Mouse (Mus musculus) hematopoietic stem cell, adult 5-6 weeks (primary cell): Measurements from ENCODE around the gene P3h1. TPM values are rescaled to one million over a fixed set of nuclear protein-coding genes. Genes with fewer than 3 reads are reported as not detected.

ENCODE experiments used
- ATAC-seq, 2 experiments: fragments of 125-278 bp in 1 of 2; replicated peaks in 1 of 2; 2 replicates each; pipeline ENCODE4 v1.8.0; 2016 to 2017; ENCODE audit warnings: inconsistent platforms in 2 of 2, mild to moderate bottlenecking in 2 of 2, moderate number of reproducible peaks in 2 of 2, low read depth in 1 of 2, moderate TSS enrichment in 1 of 2; ENCODE audit not compliant: low FRiP score in 2 of 2, poor library complexity in 2 of 2, severe bottlenecking in 2 of 2, insufficient read depth in 1 of 2, low TSS enrichment in 1 of 2
- total RNA-seq: library from RNA; stranded (forward); fragments of 172-1452, 232-1000 nt; gene quantifications from 2 replicates; pipeline ENCODE4 v1.2.3, GENCODE M21; 2017

The P3h1 gene
- total RNA-seq, 1 experiment from 2014 or later, result 6.4 TPM

DNA sequence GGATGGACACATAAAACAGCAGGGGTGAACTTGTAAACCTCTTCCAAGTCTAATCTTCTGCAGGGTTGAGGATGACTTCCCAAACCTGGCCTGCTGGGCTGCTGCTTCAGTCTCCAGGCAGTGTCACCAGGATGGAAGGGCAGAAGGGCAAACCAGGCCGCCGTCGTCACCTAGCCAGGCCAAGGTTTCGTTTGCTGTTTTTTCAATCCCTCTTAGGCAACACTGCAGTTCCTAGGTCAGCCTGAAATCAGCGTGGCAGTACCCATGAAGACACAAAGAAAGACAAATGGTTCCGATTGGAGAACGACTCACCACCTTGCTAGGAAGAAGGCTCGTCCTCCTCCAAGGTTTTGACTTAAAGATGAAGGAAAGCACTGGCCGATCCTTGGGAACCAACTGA, 7.0 kb upstream of the P3h1 start:
- no peak for ATAC-seq

DNA sequence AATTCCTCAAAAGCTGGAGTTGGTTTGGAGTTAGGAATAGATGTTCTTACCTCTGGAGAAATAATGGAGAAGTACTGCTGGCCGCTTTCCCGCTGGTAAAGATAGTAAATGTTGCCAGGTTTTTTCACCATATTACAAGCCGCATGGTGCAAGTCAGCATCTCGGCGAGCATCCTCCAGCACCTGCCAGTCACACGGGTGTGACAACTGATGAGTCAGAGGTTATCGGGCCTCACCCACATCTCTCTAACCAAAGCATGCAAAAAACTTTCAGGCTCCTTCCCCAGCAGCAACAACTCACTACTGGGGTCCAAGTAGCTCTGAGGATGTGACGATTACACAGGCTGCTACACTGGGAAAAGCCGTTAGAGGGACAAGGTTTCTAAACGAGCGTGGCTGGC, 6.0 kb upstream of the P3h1 start:
- ATAC-seq, result no peak

DNA sequence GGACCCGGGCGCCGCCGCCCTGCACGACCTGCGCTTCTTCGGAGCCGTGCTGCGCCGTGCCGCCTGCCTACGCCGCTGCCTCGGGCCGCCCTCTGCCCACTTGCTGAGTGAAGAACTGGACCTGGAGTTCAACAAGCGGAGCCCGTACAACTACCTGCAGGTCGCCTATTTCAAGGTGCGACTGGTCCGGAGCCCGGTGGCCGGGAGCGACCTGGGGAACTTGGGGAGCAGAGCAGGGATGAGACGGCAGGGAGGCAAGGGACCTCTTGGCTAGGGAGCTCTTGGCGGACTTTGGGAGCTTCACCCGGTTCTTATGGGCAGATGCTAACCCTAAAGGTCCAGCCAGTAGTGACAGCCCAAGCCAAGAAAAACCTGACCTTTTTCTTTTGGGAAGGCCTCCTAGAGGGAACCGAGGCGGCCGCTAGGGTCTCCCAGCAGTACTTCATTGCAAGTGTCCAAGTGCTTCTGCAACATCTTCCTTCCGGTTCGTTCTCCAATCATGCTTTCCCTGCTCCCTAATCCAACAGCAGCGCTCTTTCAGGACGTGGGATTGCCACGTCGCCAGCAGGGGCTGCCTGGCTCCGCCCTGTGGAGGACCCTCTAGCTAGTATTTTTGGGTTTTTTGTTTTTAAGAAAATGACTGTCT, 664 bp downstream of the P3h1 start:
- ATAC-seq, result peak in 1 of 2 experiments; percentile 1; a peak in 1 of 4 replicates

DNA sequence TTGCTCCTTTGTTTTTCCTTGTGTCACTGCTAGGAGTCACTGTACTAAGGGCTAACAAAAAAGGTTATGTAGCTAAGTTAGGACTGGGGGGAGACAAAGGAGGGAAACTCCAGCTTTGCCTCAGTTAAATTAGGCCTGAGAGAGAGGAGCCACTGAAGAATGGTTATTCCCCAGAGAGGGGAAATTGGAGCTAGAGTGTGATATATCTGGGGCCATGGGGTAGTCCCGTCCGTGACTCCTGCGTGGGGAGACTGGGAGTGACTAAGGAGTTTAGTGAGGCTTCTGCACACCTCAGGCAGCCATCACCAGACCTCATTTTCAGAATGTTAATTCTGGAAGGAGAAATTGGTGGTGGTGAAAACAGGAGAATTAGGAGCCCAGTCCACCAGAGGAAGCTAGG, 1.6 kb downstream of the P3h1 start:
- ATAC-seq, result no peak

DNA sequence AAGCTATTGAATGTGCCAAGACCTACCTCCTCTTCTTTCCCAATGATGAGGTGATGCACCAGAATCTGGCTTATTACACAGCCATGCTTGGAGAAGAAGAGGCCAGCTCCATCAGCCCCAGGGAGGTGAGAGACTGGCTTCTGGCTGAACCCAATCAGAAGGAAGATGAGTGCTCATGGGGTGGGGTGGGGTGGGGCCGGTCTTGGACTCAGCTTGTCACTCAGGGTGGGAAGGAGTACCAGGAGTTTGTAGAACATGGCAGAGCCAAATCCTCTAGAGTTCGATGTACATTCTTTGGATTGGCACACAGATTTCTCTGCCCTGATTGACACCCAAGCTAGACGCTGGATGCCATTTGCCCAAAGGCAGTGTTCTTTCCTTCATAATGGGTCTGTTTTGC, 5.9 kb downstream of the P3h1 start:
- ATAC-seq, result no peak

DNA sequence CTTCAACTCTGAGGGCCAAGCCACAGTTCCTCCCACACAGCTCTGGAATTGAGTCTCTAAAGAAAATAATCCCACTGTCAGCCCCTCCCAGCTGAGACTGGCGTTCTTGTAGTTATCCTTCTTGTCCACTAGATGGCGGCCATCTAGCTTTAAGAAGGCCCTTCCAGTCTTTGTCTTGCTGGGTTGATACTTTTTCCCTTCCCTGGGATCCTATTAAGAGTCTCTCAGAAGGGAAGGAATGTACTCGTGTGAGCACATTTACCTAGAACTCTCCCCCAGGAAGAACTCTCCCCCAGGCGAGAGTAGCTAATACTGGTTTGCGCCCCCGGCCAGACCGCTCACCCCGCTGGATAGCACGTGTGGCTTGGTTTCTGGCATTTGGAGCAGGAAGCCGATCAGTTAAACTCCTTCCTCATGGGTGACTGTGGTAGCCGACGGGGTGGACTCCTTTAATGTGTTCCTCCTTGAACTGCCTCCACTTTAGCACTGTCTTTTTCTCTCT, 6.5 kb downstream of the P3h1 start:
- peak; percentile 83 to 88 for ATAC-seq

DNA sequence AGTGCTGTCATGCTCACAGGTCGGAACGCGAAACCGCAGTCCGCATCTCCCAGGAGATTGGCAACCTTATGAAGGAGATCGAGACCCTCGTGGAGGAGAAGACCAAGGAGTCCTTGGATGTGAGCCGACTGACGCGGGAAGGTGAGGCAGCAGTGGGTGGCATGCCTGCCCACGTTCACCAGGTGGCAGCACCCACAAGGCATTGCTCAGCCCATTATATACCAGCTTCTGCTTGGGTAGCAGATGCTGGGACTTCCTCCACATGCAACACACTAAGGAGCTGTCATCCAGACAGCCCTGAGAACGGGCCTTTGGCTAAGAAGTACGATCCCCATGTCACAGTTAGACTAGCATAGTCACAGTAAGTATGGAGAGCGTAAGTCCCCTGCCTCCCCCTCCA, 8.9 kb downstream of the P3h1 start:
- ATAC-seq, result no peak

DNA sequence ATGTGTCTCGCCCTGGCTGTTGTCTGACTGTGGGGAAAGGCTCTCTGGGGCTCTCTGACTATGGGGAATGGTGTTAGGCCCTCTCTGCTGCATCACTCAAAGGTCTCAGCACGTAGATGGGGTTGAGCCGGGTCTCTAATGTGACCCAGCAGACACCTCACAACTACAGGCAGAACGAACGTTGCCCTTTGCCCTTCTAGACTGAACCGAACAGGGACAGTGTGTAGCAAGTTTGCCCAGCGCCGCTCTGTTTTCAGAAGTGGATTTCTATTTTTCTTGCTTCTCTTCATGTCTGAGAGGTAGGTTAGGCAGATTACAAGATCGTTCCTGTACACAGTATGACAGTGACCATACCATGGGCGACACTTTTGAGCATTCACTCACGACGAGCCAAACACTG, 9.9 kb downstream of the P3h1 start:
- no peak for ATAC-seq

DNA sequence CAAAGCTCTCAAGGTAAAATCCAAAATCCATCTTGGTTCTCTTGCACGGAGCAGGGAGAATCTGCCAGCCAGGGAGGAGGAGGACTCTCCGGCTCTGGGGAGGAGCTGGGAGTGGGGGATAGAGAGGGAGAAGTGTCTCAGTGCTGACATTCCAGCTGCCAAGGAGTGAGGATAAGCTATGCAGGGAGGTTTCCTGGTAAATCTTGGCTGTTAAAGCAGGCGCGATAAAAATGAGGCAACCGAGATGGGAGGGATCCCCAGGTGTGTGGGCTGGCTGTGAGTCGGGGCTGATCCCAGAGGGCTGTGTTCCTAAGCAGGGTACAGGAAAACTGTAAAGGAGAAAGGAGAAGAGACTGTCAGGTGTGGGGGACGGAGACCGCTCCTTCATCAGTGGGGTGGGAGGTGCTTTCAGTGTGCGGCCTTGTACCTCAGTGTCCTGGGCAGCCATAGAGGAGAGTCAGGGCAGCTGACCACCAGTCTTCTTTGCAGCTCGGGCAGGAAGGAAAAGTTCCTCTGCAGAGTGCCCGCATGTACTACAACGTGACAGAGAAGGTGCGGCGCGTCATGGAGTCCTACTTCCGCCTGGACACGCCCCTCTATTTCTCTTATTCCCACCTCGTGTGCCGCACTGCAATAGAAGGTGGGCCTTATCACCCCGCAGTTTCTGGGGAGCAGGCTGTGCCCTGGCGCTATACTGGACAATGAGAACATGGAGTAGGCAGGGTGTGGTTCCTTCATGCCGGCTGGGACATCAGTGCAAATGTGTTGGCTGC, 11.9 kb downstream of the P3h1 start:
- no peak for ATAC-seq

DNA sequence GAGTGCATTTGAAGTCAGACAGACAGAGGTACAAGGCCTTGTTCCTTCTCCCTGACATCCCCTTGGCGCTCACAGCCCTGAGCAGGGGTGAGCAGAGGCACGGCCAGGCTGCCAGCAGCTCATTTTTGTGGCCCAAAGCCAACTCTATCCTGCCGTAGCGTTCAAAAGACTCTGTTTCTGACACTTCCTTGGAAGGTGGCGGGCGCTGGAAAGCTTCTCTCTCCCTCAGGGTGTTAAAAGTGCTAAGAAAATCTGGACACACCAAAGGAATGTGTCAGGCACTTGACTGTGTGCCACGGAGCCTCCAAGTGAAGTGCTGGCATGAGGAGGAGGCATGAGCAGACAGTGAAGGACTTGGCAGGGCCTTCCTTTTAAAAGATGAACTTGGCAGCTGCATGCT, 12.8 kb downstream of the P3h1 start:
- no peak for ATAC-seq

DNA sequence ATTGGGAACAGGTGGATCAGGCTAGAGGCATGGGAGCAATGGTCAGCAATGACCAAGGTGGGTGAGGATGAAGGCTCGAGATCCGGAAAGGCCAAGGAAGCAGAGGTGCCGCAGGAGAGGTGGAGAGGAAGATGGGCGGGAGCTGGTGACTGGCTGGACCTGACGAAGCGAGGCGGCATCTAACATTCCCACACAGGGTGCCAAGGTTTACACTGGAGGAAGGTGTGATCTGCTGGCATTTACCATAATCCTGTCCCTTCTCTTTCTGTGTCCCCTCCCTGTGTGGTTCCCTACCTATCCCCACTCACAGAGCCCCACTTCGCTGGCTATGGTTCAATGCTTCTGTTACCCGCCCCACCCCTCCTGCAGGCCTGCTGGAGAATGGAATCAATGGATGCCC, 13.2 kb downstream of the P3h1 start:
- ATAC-seq, result no peak

DNA sequence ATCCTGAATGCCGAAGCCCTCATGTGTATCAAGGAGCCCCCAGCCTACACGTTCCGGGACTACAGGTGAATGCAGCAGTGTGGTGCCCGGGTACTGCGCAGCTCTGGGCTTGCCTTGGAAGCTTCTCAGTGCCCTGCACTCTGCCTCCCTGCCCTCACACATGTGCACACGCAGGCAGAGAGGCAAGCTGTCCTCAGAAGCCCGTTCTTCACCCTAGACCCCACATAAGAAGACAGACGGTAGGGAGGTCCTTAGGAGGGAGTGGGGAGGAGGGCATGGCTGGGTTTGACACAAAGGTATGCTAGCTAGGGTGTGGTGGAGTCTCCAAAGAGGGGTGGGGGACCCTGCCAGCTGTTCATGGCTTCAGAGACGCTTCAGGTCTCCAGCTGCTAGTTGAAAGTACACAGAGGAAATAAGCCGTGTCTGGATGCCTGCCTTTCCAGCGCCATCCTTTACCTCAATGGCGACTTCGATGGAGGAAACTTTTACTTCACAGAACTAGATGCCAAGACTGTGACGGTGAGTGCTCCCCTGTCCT, 14.0 kb downstream of the P3h1 start:
- ATAC-seq, result no peak

DNA sequence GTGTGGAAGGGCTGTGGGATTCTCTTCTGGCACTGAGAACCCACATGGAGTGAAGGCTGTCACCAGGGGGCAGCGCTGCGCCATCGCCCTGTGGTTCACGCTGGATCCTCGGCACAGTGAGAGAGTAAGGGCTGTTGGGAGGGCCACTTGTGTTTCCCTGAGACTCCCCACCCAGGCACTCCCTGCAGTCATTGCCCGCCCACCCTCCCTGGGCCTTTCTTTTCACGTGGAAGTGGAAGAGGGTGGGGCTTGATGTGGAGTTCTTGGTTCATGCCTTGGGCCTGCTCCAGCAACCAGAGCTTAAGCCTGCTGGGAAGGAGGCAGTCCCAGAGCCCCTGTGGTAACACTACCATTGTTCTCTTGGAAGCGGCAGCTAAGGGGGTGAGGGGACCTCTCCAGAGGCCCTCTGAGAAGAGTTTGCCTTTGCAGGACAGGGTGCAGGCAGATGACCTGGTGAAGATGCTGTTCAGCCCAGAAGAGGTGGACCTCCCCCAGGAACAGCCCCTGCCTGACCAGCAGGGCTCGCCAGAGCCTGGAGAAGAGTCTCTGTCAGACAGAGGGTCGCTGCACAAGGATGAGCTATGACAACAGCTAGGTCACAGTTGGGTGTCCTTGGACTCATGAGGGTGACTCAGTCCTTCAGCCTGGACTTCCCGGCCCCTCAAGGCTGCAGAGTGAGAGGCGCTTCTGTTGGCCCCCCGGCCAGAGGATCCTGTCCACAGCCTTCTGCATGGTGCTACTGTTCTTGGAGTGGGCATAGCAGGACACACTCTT, 14.9 kb downstream of the P3h1 start:
- peak; percentile 71 to 78 for ATAC-seq

DNA sequence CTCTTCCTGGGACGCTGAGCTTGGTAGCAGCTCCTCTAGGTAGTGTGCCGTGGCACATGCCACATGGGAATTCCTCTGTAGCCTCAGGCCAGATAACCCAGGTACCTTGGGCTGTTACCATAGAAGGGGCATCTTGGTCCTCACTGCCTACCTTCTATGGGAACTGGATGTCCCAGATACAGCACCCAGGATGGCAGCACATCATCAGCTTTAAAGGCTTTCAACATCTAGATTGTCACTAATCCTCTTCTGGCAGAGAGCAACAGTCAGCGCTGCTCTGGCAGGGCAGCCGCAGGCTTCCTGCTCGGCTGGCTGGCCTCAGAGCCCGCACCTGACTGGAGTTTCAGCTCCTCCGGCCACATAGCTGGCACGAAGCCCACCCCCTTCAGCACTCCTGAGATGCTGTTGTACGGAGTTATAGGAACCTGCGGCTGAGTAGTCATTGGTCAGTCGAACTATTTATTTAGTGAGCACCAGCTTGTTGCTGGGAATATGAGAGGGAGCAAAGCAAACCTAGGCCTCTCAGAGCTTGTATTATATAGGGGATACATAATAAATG, 15.8 kb downstream of the P3h1 start:
- no peak for ATAC-seq

DNA sequence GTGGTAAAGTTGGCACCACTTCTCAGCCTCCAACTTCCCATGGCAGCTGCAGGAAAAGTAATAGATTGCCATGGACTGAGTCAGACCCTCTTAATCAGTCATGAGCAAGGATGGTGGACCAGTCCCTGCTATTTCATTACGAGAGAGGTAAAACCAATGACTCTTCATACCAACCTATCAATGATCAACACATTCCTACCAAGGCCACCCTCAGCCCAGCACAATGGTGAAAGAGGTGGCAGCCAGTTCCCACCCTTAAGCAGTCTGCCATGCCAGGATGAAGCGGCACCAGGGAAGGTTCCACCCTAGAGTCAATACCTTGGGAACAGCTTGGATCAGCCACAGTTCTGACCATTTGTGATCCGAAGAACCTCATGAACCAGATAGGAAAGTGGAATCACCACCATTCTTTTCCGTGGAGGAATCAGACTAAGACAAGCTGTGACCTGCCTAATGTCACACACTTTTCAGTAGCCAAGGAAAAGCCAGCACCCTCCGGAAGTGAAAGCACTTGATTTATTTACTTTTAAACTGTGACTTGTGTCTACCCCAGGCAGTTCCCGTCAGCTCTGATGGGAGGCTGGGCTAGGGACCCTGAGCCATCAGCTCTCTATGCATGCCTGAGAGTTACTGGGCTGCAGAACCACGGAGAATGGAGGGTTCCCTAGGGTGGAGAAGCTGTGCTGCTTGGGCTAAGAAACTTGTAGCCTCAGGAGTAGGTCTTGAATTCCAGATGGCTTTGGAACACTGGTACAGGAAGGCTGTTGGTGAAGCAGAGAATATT, 19.5 kb downstream of the P3h1 start:
- ATAC-seq, result no peak

DNA sequence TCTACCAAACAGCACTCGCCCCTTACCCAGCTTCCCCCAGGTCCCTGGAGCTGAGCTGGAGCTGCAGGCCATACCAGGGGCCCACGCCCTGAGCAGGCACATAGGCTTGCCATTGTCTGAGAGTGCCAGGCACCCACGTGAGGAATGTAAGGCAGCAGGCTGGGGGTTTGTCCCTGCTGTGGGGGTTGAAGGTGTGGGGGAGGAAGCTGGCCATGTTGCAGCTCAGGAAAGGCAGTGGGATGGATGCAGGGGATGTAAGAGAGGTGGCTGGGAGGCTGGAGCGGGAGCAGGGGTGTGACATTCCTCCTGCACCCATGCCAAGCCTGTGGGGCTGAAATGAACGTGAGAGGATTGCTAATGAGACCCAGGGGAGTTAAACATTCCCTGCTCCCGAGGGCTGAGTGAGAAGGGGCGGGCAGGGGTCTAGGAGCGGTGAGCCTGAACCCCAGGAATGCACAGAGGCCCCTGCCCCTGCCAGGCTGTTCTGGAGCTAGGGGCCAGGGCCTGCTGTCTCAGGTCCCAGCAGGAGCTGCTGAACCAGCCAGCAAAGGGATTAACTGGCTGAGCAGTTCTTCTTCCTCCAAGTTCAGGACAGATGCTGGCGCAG, 21.4 kb downstream of the P3h1 start:
- ATAC-seq, result no peak

DNA sequence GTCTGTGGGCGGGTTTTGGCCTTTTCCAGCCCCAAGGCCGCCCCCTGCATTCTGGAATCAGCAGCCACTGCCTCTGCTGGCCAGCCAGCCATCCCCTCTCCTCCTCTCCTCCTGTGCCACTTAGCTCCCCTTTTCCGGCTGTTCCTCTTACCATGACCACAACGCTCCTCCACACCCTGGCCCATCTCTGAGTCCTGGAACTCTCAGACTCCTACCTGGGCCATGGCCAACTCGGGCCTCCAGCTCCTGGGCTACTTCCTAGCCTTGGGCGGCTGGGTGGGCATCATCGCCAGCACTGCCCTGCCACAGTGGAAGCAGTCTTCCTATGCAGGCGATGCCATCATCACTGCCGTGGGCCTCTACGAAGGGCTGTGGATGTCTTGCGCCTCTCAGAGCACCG, 22.6 kb downstream of the P3h1 start, which contains the start of gene Cldn19:
TSS of gene Cldn19 (plus strand) at position 64 of the 400 bp plus-strand sequence.
- ATAC-seq, result no peak
